Mouse (Mus musculus): ENCODE measurements around the gene Fgf2. TPM values are rescaled to one million over a fixed set of nuclear protein-coding genes. Genes with fewer than 3 reads are reported as not detected.

Gene Fgf2
- polyA plus RNA-seq, 1 experiment from 2014 or later: 6.0 TPM

GRCm38 (mm10) chr3:37324310-37324709 is 23.8 kb upstream of the Fgf2 start:
- no peak overlapping the region for H3K4me2 ChIP-seq (ENCODE audit: low read depth, low read length)
- no peak overlapping the region for H3K4me3 ChIP-seq (ENCODE audit: low read depth, low read length)
- ATAC-seq (ENCODE audit: low read depth): no peak
- 22% methylated on average over 3 of the region's 3 CpGs for WGBS
- H3K36me3 ChIP-seq (ENCODE audit: control insufficient read depth, insufficient read depth, low read length): peaks cover 17% of the 10 kb centered on the region
- no peak overlapping the region for H3K9ac ChIP-seq (ENCODE audit: low read depth, low read length)
- DNase-seq (ENCODE audit: low spot score): peak; percentile 57
- no peak overlapping the region for H3K27ac ChIP-seq (replicated peaks; ENCODE audit: low read depth, low read length)
- H3K27me3 ChIP-seq (replicated peaks; ENCODE audit: control insufficient read depth, insufficient read depth, low read length): no peaks in the 10 kb centered on the region
- no peaks in the 10 kb centered on the region for H3K4me1 ChIP-seq (ENCODE audit: control insufficient read depth, insufficient read depth, low read length)
- H3K9me3 ChIP-seq (ENCODE audit: control insufficient read depth, low read length): no peaks in the 10 kb centered on the region

- WGBS: 78% methylated on average over 5 of the region's 5 CpGs
- Histone ChIP-seq H3K27me3 (replicated peaks; ENCODE audit: control insufficient read depth, insufficient read depth, low read length) (no peaks in the 10 kb centered on the region), H3K36me3 (ENCODE audit: control insufficient read depth, insufficient read depth, low read length) (peaks cover 7% of the 10 kb centered on the region; the same call in 1 of the 2 replicates), H3K27ac (replicated peaks; ENCODE audit: low read depth, low read length) (no peak overlapping the region), H3K9ac (ENCODE audit: low read depth, low read length) (no peak overlapping the region), H3K4me3 (ENCODE audit: low read depth, low read length) (no peak overlapping the region), H3K4me2 (ENCODE audit: low read depth, low read length) (no peak overlapping the region), H3K9me3 (ENCODE audit: control insufficient read depth, low read length) (no peaks in the 10 kb centered on the region), H3K4me1 (ENCODE audit: control insufficient read depth, insufficient read depth, low read length) (no peaks in the 10 kb centered on the region)
- ATAC-seq (ENCODE audit: low read depth): no peak
- no peak for DNase-seq (ENCODE audit: low spot score)
Observed at GRCm38 (mm10) chr3:37325317-37326112, 22.6 kb upstream of the Fgf2 start.

GRCm38 (mm10) chr3:37326627-37327026 is 21.5 kb upstream of the Fgf2 start:
- ATAC-seq (ENCODE audit: low read depth): no peak
- H3K36me3 ChIP-seq (ENCODE audit: control insufficient read depth, insufficient read depth, low read length): no peaks in the 10 kb centered on the region
- H3K9me3 ChIP-seq (ENCODE audit: control insufficient read depth, low read length): no peaks in the 10 kb centered on the region
- no peak for DNase-seq (ENCODE audit: low spot score)
- no peaks in the 10 kb centered on the region for H3K27me3 ChIP-seq (replicated peaks; ENCODE audit: control insufficient read depth, insufficient read depth, low read length)
- H3K4me1 ChIP-seq (ENCODE audit: control insufficient read depth, insufficient read depth, low read length): no peaks in the 10 kb centered on the region
- H3K9ac ChIP-seq (ENCODE audit: low read depth, low read length): no peak overlapping the region
- H3K27ac ChIP-seq (replicated peaks; ENCODE audit: low read depth, low read length): no peak overlapping the region
- H3K4me3 ChIP-seq (ENCODE audit: low read depth, low read length): no peak overlapping the region
- WGBS: 78% methylated on average over 3 of the region's 3 CpGs
- no peak overlapping the region for H3K4me2 ChIP-seq (ENCODE audit: low read depth, low read length)

- no peak for ATAC-seq (ENCODE audit: low read depth)
- WGBS: 71% methylated on average over 2 of the region's 2 CpGs
Observed at GRCm38 (mm10) chr3:37328489-37328888, 19.7 kb upstream of the Fgf2 start.

GRCm38 (mm10) chr3:37329963-37330362 is 18.2 kb upstream of the Fgf2 start:
- no peak for DNase-seq (ENCODE audit: low spot score)
- whole genome bisulfite sequencing: 79% methylated on average over 1 of the region's 1 CpGs

More at GRCm38 (mm10) chr3:37328489-37328888, 19.7 kb upstream of the Fgf2 start:
- Histone ChIP-seq H3K9ac (ENCODE audit: low read depth, low read length) (no peak overlapping the region), H3K9me3 (ENCODE audit: control insufficient read depth, low read length) (no peaks in the 10 kb centered on the region), H3K4me3 (ENCODE audit: low read depth, low read length) (no peak overlapping the region), H3K27ac (replicated peaks; ENCODE audit: low read depth, low read length) (no peak overlapping the region), H3K36me3 (ENCODE audit: control insufficient read depth, insufficient read depth, low read length) (no peaks in the 10 kb centered on the region), H3K27me3 (replicated peaks; ENCODE audit: control insufficient read depth, insufficient read depth, low read length) (no peaks in the 10 kb centered on the region), H3K4me2 (ENCODE audit: low read depth, low read length) (no peak overlapping the region), H3K4me1 (ENCODE audit: control insufficient read depth, insufficient read depth, low read length) (no peaks in the 10 kb centered on the region)
- DNase-seq (ENCODE audit: low spot score): no peak

GRCm38 (mm10) chr3:37331999-37332449 is 16.1 kb upstream of the Fgf2 start:
- no peak overlapping the region for H3K9ac ChIP-seq (ENCODE audit: low read depth, low read length)

More at GRCm38 (mm10) chr3:37329963-37330362, 18.2 kb upstream of the Fgf2 start:
- Histone ChIP-seq H3K27me3 (replicated peaks; ENCODE audit: control insufficient read depth, insufficient read depth, low read length) (no peaks in the 10 kb centered on the region), H3K4me3 (ENCODE audit: low read depth, low read length) (no peak overlapping the region), H3K4me2 (ENCODE audit: low read depth, low read length) (no peak overlapping the region), H3K36me3 (ENCODE audit: control insufficient read depth, insufficient read depth, low read length) (no peaks in the 10 kb centered on the region), H3K9me3 (ENCODE audit: control insufficient read depth, low read length) (no peaks in the 10 kb centered on the region), H3K9ac (ENCODE audit: low read depth, low read length) (no peak overlapping the region), H3K27ac (replicated peaks; ENCODE audit: low read depth, low read length) (no peak overlapping the region), H3K4me1 (ENCODE audit: control insufficient read depth, insufficient read depth, low read length) (no peaks in the 10 kb centered on the region)
- ATAC-seq (ENCODE audit: low read depth): no peak

GRCm38 (mm10) chr3:37334053-37334452 is 14.1 kb upstream of the Fgf2 start:
- H3K4me3 ChIP-seq (ENCODE audit: low read depth, low read length): no peak overlapping the region
- no peaks in the 10 kb centered on the region for H3K9me3 ChIP-seq (ENCODE audit: control insufficient read depth, low read length)
- no peaks in the 10 kb centered on the region for H3K27me3 ChIP-seq (replicated peaks; ENCODE audit: control insufficient read depth, insufficient read depth, low read length)
- no peak overlapping the region for H3K4me2 ChIP-seq (ENCODE audit: low read depth, low read length)
- DNase-seq (ENCODE audit: low spot score) (no peak), ATAC-seq (ENCODE audit: low read depth) (no peak)
- 87% methylated on average over 4 of the region's 4 CpGs for WGBS
- H3K9ac ChIP-seq (ENCODE audit: low read depth, low read length): no peak overlapping the region
- no peaks in the 10 kb centered on the region for H3K4me1 ChIP-seq (ENCODE audit: control insufficient read depth, insufficient read depth, low read length)
- no peak overlapping the region for H3K27ac ChIP-seq (replicated peaks; ENCODE audit: low read depth, low read length)
- H3K36me3 ChIP-seq (ENCODE audit: control insufficient read depth, insufficient read depth, low read length): no peaks in the 10 kb centered on the region

More at GRCm38 (mm10) chr3:37331999-37332449, 16.1 kb upstream of the Fgf2 start:
- no peak for DNase-seq (ENCODE audit: low spot score)
- no peaks in the 10 kb centered on the region for H3K4me1 ChIP-seq (ENCODE audit: control insufficient read depth, insufficient read depth, low read length)
- 65% methylated on average over 6 of the region's 6 CpGs for WGBS
- no peak overlapping the region for H3K4me3 ChIP-seq (ENCODE audit: low read depth, low read length)
- no peak overlapping the region for H3K27ac ChIP-seq (replicated peaks; ENCODE audit: low read depth, low read length)
- H3K27me3 ChIP-seq (replicated peaks; ENCODE audit: control insufficient read depth, insufficient read depth, low read length): no peaks in the 10 kb centered on the region
- ATAC-seq (ENCODE audit: low read depth): no peak
- H3K36me3 ChIP-seq (ENCODE audit: control insufficient read depth, insufficient read depth, low read length): no peaks in the 10 kb centered on the region
- no peak overlapping the region for H3K4me2 ChIP-seq (ENCODE audit: low read depth, low read length)
- H3K9me3 ChIP-seq (ENCODE audit: control insufficient read depth, low read length): no peaks in the 10 kb centered on the region

GRCm38 (mm10) chr3:37341110-37341509 is 7.0 kb upstream of the Fgf2 start:
- no peaks in the 10 kb centered on the region; the same call in 1 of the 2 replicates for H3K27me3 ChIP-seq (replicated peaks; ENCODE audit: control insufficient read depth, insufficient read depth, low read length)
- ATAC-seq (ENCODE audit: low read depth): no peak
- no peaks in the 10 kb centered on the region for H3K4me1 ChIP-seq (ENCODE audit: control insufficient read depth, insufficient read depth, low read length)
- no peak overlapping the region for H3K4me3 ChIP-seq (ENCODE audit: low read depth, low read length)
- WGBS: 64% methylated on average over 5 of the region's 5 CpGs
- H3K4me2 ChIP-seq (ENCODE audit: low read depth, low read length): no peak overlapping the region
- no peak for DNase-seq (ENCODE audit: low spot score)
- H3K9me3 ChIP-seq (ENCODE audit: control insufficient read depth, low read length): no peaks in the 10 kb centered on the region
- H3K9ac ChIP-seq (ENCODE audit: low read depth, low read length): no peak overlapping the region
- no peaks in the 10 kb centered on the region for H3K36me3 ChIP-seq (ENCODE audit: control insufficient read depth, insufficient read depth, low read length)
- no peak overlapping the region for H3K27ac ChIP-seq (replicated peaks; ENCODE audit: low read depth, low read length)

- H3K36me3 ChIP-seq (ENCODE audit: control insufficient read depth, insufficient read depth, low read length): no peaks in the 10 kb centered on the region
- peaks cover 3% of the 10 kb centered on the region for H3K4me1 ChIP-seq (ENCODE audit: control insufficient read depth, insufficient read depth, low read length)
- no peaks in the 10 kb centered on the region for H3K9me3 ChIP-seq (ENCODE audit: control insufficient read depth, low read length)
- H3K4me2 ChIP-seq (ENCODE audit: low read depth, low read length): no peak overlapping the region
- DNase-seq (ENCODE audit: low spot score) (no peak), ATAC-seq (ENCODE audit: low read depth) (no peak)
- no peak overlapping the region for H3K27ac ChIP-seq (replicated peaks; ENCODE audit: low read depth, low read length)
- no peaks in the 10 kb centered on the region; the same call in 1 of the 2 replicates for H3K27me3 ChIP-seq (replicated peaks; ENCODE audit: control insufficient read depth, insufficient read depth, low read length)
- H3K4me3 ChIP-seq (ENCODE audit: low read depth, low read length): no peak overlapping the region
- no peak overlapping the region for H3K9ac ChIP-seq (ENCODE audit: low read depth, low read length)
- 53% methylated on average over 5 of the region's 5 CpGs for WGBS
Observed at GRCm38 (mm10) chr3:37342811-37343210, 5.3 kb upstream of the Fgf2 start.
